Mouse (Mus musculus): ENCODE results near the gene Dnah12.

- no peak for TF ChIP-seq POLR2A (IDR thresholded peaks at IDR 0.05; ENCODE audit: extremely low read depth, insufficient read depth, low read length)
- no peak for TF ChIP-seq CTCF (IDR thresholded peaks at IDR 0.05; ENCODE audit: extremely low read depth, insufficient read depth, low read length)
These were observed 106.2 kb downstream of the Dnah12 start for GRCm38 (mm10) chr14:26799286-26799685.

Data from cortical plate, adult 2 months (tissue).